Mouse (Mus musculus): ENCODE results near the gene Gpr22. TPM values are rescaled to one million over a fixed set of nuclear protein-coding genes. Genes with fewer than 3 reads are reported as not detected.

Gpr22 gene
- total RNA-seq, 2 experiments from 2014 or later, result 68.4 to 69.0 TPM

DNA sequence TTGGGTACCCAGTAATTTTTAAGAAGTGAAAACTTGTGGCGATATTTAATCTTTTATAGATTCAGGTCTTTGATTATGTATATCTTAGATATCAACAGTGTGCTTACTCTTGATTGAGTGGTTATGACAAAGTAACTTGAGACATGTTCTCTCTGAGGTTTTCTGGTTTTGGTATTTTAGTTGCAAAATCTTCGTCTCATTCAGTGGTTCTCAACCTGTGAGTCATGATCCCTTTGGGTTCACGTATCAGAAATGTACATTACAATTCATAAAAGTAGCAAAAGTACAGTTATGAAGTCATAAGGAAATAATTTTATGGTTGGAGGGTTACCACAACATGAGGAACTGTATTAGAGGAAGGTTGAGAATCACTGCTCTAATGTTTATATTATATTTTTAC, 27.1 kb downstream of the Gpr22 start:
- DNase-seq (ENCODE audit: low spot score in 2 of 2), result no peak

- no peak for DNase-seq (ENCODE audit: low spot score in 2 of 2)
Measured at GRCm38 (mm10) chr12:31667187-31667586, 46.6 kb downstream of the Gpr22 start.

DNA sequence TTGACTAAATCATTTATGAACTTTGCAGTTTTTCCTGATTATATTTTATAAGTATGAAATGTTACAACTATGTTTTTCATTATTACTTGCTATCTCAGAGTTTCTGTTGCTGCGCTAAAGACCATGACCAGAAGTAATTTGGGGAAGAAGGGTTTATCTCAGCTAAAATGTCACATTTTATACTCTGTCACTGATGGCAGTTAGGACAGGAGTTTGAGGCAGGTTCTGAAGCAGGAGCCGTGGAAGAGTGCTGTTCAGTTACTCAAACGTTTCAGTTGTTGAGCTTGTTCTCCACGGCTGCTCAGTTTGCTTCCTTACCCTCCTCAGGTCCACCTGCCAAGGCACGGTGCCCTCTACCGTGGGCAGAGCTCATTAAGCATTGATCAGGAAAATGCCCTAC, 47.7 kb downstream of the Gpr22 start:
- DNase-seq (ENCODE audit: low spot score in 2 of 2), result no peak

Other genes starting within 250 kb of the Gpr22 start
- gene Cbll1, start 214.3 kb downstream of the Gpr22 start, total RNA-seq (2021), result 10 to 100 TPM; 20.6 to 24.3 TPM
- 1 to 10 TPM; 8.3 to 8.4 TPM for gene Slc26a4, start 154.0 kb downstream of the Gpr22 start, total RNA-seq (2021)
- 10 to 100 TPM; 25.7 to 27.8 TPM for gene Bcap29, start 79.3 kb downstream of the Gpr22 start, total RNA-seq (2021)
- gene Dus4l, start 59.1 kb downstream of the Gpr22 start, total RNA-seq (2021), result 1 to 10 TPM; 7.7 to 9.1 TPM
- 10 to 100 TPM; 58.9 to 62.8 TPM for gene Cog5, start 59.1 kb downstream of the Gpr22 start, total RNA-seq (2021)
- gene Hbp1, start 236.6 kb upstream of the Gpr22 start, total RNA-seq (2021), result 10 to 100 TPM; 24.9 to 29.7 TPM

All from layer of hippocampus, postnatal 14 days (tissue).